9 mouse cellular contexts compared by ENCODE assay signal in the genomic region with DNA sequence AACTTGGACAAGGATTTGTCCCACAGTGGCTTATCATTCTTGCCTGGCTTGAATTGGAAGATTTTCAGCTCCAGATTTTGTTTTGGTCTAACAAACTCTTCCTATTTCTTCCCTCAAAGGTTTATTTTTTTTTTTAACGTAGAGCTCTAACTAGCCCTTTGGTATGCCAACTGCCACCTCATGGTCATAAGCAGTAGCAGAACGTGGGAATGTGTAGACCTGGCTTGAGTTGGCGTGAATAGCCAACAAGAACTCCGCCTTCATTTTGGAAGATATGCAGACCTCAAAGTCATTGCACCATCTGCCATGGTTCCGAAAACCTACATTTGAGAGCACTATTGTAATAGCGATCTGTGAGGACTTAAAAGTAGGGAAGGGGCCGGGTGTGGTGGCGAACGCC. TPM values are rescaled to one million over a fixed set of nuclear protein-coding genes. Genes with fewer than 3 reads are reported as not detected.
A peak's percentile ranks its signal among the peaks of the same experiment; 100 is the strongest.
DNase-seq lines count a peak whose midpoint lies in the region; ATAC-seq and TF ChIP-seq lines count a peak whose summit lies in the region.
"Had no signal": no experiment of that assay in that cellular context is flagged by ENCODE, and none has a peak within 500 bp of the region (broad histone marks: within the 10 kb centered on the region; RNA-seq: fewer than 3 reads in every experiment).

No protein-coding gene starts in this region.

- in situ Hi-C loops in CH12.LX (cut with MboI; ENCODE audit: low pct_ligation_motif_present, low pct_unique_long_range_greater_than_20kb, low sequenced_read_pairs): loop anchor here (10.0 kb wide), 1 partner anchor 57 kb away; the partner anchor contains the start of genes Anapc2 and Ssna1

- no peak; the same call in none of the 2 replicates for TF ChIP-seq RAD21 in CH12.LX (IDR thresholded peaks at IDR 0.05; ENCODE audit: low read depth, low read length)

- peak overlapping the region; percentile 86 for H3K9ac ChIP-seq in CH12.LX (ENCODE audit: insufficient read depth, low read depth)
- peak overlapping the region; percentile 78; the same call in 1 of the 2 replicates for H3K9ac ChIP-seq in forebrain, embryonic 15.5 days (replicated peaks)
- H3K9ac ChIP-seq in liver, embryonic 16.5 days (ENCODE audit: low read depth, low read length): peak overlapping the region; percentile 78

- TF ChIP-seq POLR2A in CH12.LX (IDR thresholded peaks at IDR 0.05; ENCODE audit: low read depth, low read length): no peak

- TF ChIP-seq CTCF in gastrocnemius, adult 2 months (IDR thresholded peaks at IDR 0.05): no peak
- peak in 1 of 2 experiments; percentile 47; a peak in 2 of 4 replicates for TF ChIP-seq CTCF in CH12.LX (conservative IDR thresholded peaks at IDR 0.05 in 1 of 2, IDR thresholded peaks at IDR 0.05 in 1 of 2; ENCODE audit: low read depth in 2 of 2, low read length in 2 of 2)

- ATAC-seq in forebrain, embryonic 15.5 days (replicated peaks): no peak
- no peak for ATAC-seq in liver, embryonic 16.5 days (ENCODE audit: low read depth)

- H3K4me1 ChIP-seq in CH12.LX (ENCODE audit: control insufficient read depth in 1 of 2, insufficient read depth in 2 of 2): peaks cover 14 to 39% of the 10 kb centered on the region in 2 experiments
- peaks cover 31% of the 10 kb centered on the region for H3K4me1 ChIP-seq in forebrain, embryonic 15.5 days
- peaks cover 16% of the 10 kb centered on the region for H3K4me1 ChIP-seq in liver, embryonic 16.5 days (ENCODE audit: control insufficient read depth, low read depth, low read length)

- 64% methylated on average over 9 of the region's 9 CpGs for WGBS in forebrain, embryonic 15.5 days
- WGBS in liver, embryonic 16.5 days (ENCODE audit: insufficient replicate concordance): 46% methylated on average over 9 of the region's 9 CpGs

- no peak for TF ChIP-seq EP300 in CH12.LX (IDR thresholded peaks at IDR 0.05; ENCODE audit: low read length)

- no peak overlapping the region for H3K27ac ChIP-seq in gastrocnemius, adult 2 months
- H3K27ac ChIP-seq in CH12.LX (ENCODE audit: insufficient read depth, low read depth): no peak overlapping the region
- no peak overlapping the region for H3K27ac ChIP-seq in forebrain, embryonic 15.5 days (replicated peaks)
- H3K27ac ChIP-seq in liver, embryonic 16.5 days (ENCODE audit: low read length): no peak overlapping the region

- intact Hi-C loops in gastrocnemius, adult 2 months (cut with DNase I): loop anchor here (5.0 kb wide), 3 partner anchors 59 to 139 kb away; partner anchors contain the start of genes Anapc2, Ssna1 and Tmem203

- H3K79me2 ChIP-seq in CH12.LX (replicated peaks; ENCODE audit: control insufficient read depth, extremely low read depth, insufficient read depth, poor library complexity, severe bottlenecking): peaks cover 20% of the 10 kb centered on the region

- DNase-seq in gastrocnemius, adult 2 months: no peak
- no peak for DNase-seq in gastrocnemius, postnatal 4 days (ENCODE audit: low spot score in 2 of 2)
- peak; percentile 41 for DNase-seq in CH12.LX (ENCODE audit: extremely low read depth)
- no peak for DNase-seq in cerebellum, adult 11 months
- DNase-seq in left cerebral cortex, adult 11 months (ENCODE audit: low spot score): no peak
- DNase-seq in layer of hippocampus, adult 8-10 months (ENCODE audit: low spot score in 2 of 2): no peak

- H3K4me2 ChIP-seq in CH12.LX (ENCODE audit: insufficient read depth, low read depth, poor library complexity, severe bottlenecking): peak overlapping the region; percentile 92
- H3K4me2 ChIP-seq in forebrain, embryonic 15.5 days (replicated peaks): peak overlapping the region; percentile 74
- peak overlapping the region; percentile 81 for H3K4me2 ChIP-seq in liver, embryonic 16.5 days (ENCODE audit: low read depth, low read length)

- peaks cover 4% of the 10 kb centered on the region for H3K27me3 ChIP-seq in CH12.LX (replicated peaks)
- H3K27me3 ChIP-seq in forebrain, embryonic 15.5 days: no peaks in the 10 kb centered on the region
- H3K27me3 ChIP-seq in liver, embryonic 16.5 days (ENCODE audit: control insufficient read depth, insufficient read depth, low read depth, low read length): no peaks in the 10 kb centered on the region

- dilution Hi-C loops in CH12.LX (cut with MboI; ENCODE audit: extremely low pct_ligation_motif_present, extremely low pct_unique_long_range_greater_than_20kb, low sequenced_read_pairs): no loop called here

- H3K4me3 ChIP-seq in gastrocnemius, adult 2 months: peak overlapping the region; percentile 91
- H3K4me3 ChIP-seq in CH12.LX (replicated peaks in 1 of 3; ENCODE audit: low read depth in 2 of 3, low read length in 2 of 3, poor library complexity in 1 of 3): peak overlapping the region; percentile 71 to 97 (median 73)
- peak overlapping the region; percentile 90 for H3K4me3 ChIP-seq in forebrain, embryonic 15.5 days
- peak overlapping the region; percentile 82 for H3K4me3 ChIP-seq in liver, embryonic 16.5 days (ENCODE audit: low read depth, low read length)

- peaks cover 17 to 31% of the 10 kb centered on the region in 2 experiments for H3K36me3 ChIP-seq in CH12.LX (replicated peaks in 1 of 2; ENCODE audit: control insufficient read depth in 1 of 2, insufficient read depth in 1 of 2, low read length in 1 of 2)
- H3K36me3 ChIP-seq in forebrain, embryonic 15.5 days: peaks cover 27% of the 10 kb centered on the region
- H3K36me3 ChIP-seq in liver, embryonic 16.5 days (ENCODE audit: control insufficient read depth, insufficient read depth): peaks cover 2% of the 10 kb centered on the region; the same call in 1 of the 2 replicates

- H3K9me3 ChIP-seq in CH12.LX (replicated peaks; ENCODE audit: low read length): no peaks in the 10 kb centered on the region
- no peaks in the 10 kb centered on the region for H3K9me3 ChIP-seq in forebrain, embryonic 15.5 days
- H3K9me3 ChIP-seq in liver, embryonic 16.5 days (replicated peaks; ENCODE audit: control insufficient read depth, low read length): no peaks in the 10 kb centered on the region

TF ChIP-seq in CH12.LX, 34 proteins besides CTCF, POLR2A, EP300 and RAD21 (continues in another document):
- no peak for TF ChIP-seq USF1 (IDR thresholded peaks at IDR 0.05; ENCODE audit: low read depth, low read length)
- no peak for TF ChIP-seq ELF1 (IDR thresholded peaks at IDR 0.05; ENCODE audit: low read depth, low read length)
- TF ChIP-seq MEF2A (IDR thresholded peaks at IDR 0.05; ENCODE audit: borderline replicate concordance, low read depth, low read length): no peak
- no peak for TF ChIP-seq NELFE (IDR thresholded peaks at IDR 0.05; ENCODE audit: low read depth, low read length)
- TF ChIP-seq GABPA (IDR thresholded peaks at IDR 0.05; ENCODE audit: insufficient replicate concordance, low read depth, low read length): no peak
- TF ChIP-seq NRF1 (IDR thresholded peaks at IDR 0.05; ENCODE audit: low read depth, low read length): no peak
- TF ChIP-seq JUND (conservative IDR thresholded peaks at IDR 0.05; ENCODE audit: low read depth, low read length): no peak
- peak; percentile 50; the same call in 1 of the 2 replicates for TF ChIP-seq RCOR1 (conservative IDR thresholded peaks at IDR 0.05; ENCODE audit: low read depth, low read length)
- TF ChIP-seq CHD1 (IDR thresholded peaks at IDR 0.05; ENCODE audit: low read depth, low read length): no peak

RNA-seq across cellular contexts. Expression of gene Man1b1, which starts 0.7 kb away (rescaled TPM):
- total RNA-seq in gastrocnemius, adult 2 months (2021): 10 to 100 TPM; 12.9 to 16.0 TPM
- total RNA-seq in gastrocnemius, postnatal 4 days (2021): 10 to 100 TPM; 36.5 to 40.2 TPM
- total RNA-seq in CH12.LX (2012; rRNA removed): 45.7 and 58.1 TPM in 2 replicates
- total RNA-seq in CH12.LX (2014; rRNA removed): 39.3 and 41.8 TPM in 2 replicates
- polyA plus RNA-seq in CH12.LX (2012; ENCODE audit: insufficient read length, low read depth): 68.8 and 69.3 TPM in 2 replicates
- polyA plus RNA-seq in forebrain, embryonic 15.5 days (2015; fragmentation: Nextera tagmentation; extraction: Ambion mirVana): 52.6 and 61.1 TPM in 2 replicates
- polyA plus RNA-seq in liver, embryonic 16.5 days (2015; fragmentation: Nextera tagmentation; extraction: Ambion mirVana): 15.3 and 17.2 TPM in 2 replicates
- total RNA-seq in layer of hippocampus, adult 8-10 months (2022): 10 to 100 TPM; 53.7 to 68.2 (median 59.6) TPM

RNA-seq across cellular contexts. Expression of gene Grin1, which starts 12.5 kb away (rescaled TPM):
- not detected for total RNA-seq in gastrocnemius, adult 2 months (2021)
- total RNA-seq in gastrocnemius, postnatal 4 days (2021): under 1 TPM; 0.17 to 0.26 TPM
- total RNA-seq in CH12.LX (2012; rRNA removed) (0.04 and 0.17 TPM in 2 replicates), CH12.LX (2014; rRNA removed) (0.08 and 0.36 TPM in 2 replicates)
- polyA plus RNA-seq in CH12.LX (2012; ENCODE audit: insufficient read length, low read depth): 0.06 TPM in 1 of 2 replicates, not detected in the other
- 19.1 and 21.5 TPM in 2 replicates for polyA plus RNA-seq in forebrain, embryonic 15.5 days (2015; fragmentation: Nextera tagmentation; extraction: Ambion mirVana)
- polyA plus RNA-seq in liver, embryonic 16.5 days (2015; fragmentation: Nextera tagmentation; extraction: Ambion mirVana): 0.02 TPM in 1 of 2 replicates, not detected in the other
- 100 to 1,000 TPM; 366 to 436 (median 415) TPM for total RNA-seq in layer of hippocampus, adult 8-10 months (2022)
- total RNA-seq: heart, postnatal 10 days had no signal

RNA-seq across cellular contexts. Expression of gene Dpp7, which starts 24.7 kb away (rescaled TPM):
- total RNA-seq in gastrocnemius, adult 2 months (2021): 10 to 100 TPM; 14.0 to 16.5 TPM
- 10 to 100 TPM in 1 of 2 experiments, 1 to 10 TPM in 1; 8.1 to 11.9 TPM for total RNA-seq in gastrocnemius, postnatal 4 days (2021)
- total RNA-seq in CH12.LX (2012; rRNA removed) (21.0 and 36.0 TPM in 2 replicates), CH12.LX (2014; rRNA removed) (16.2 and 19.4 TPM in 2 replicates)
- polyA plus RNA-seq in CH12.LX (2012; ENCODE audit: insufficient read length, low read depth): 20.9 and 22.7 TPM in 2 replicates
- 25.5 and 29.3 TPM in 2 replicates for polyA plus RNA-seq in forebrain, embryonic 15.5 days (2015; fragmentation: Nextera tagmentation; extraction: Ambion mirVana)
- polyA plus RNA-seq in liver, embryonic 16.5 days (2015; fragmentation: Nextera tagmentation; extraction: Ambion mirVana): 10.8 and 11.5 TPM in 2 replicates
- total RNA-seq in layer of hippocampus, adult 8-10 months (2022): 10 to 100 TPM; 38.9 to 52.9 (median 45.4) TPM

RNA-seq across cellular contexts. Expression of gene Uap1l1, which starts 34.0 kb away (rescaled TPM):
- total RNA-seq in gastrocnemius, adult 2 months (2021): 1 to 10 TPM; 4.3 to 5.4 TPM
- 10 to 100 TPM; 11.2 to 14.3 TPM for total RNA-seq in gastrocnemius, postnatal 4 days (2021)
- total RNA-seq in CH12.LX (2012; rRNA removed): 14.5 and 16.2 TPM in 2 replicates
- total RNA-seq in CH12.LX (2014; rRNA removed): 3.3 and 4.3 TPM in 2 replicates
- polyA plus RNA-seq in CH12.LX (2012; ENCODE audit: insufficient read length, low read depth): 27.6 and 30.8 TPM in 2 replicates
- polyA plus RNA-seq in forebrain, embryonic 15.5 days (2015; fragmentation: Nextera tagmentation; extraction: Ambion mirVana): 4.1 and 5.1 TPM in 2 replicates
- 12.6 and 14.0 TPM in 2 replicates for polyA plus RNA-seq in liver, embryonic 16.5 days (2015; fragmentation: Nextera tagmentation; extraction: Ambion mirVana)
- 10 to 100 TPM; 12.0 to 28.7 (median 20.3) TPM for total RNA-seq in layer of hippocampus, adult 8-10 months (2022)

RNA-seq across cellular contexts. Expression of gene Sapcd2, which starts 40.7 kb away (rescaled TPM):
- not detected for total RNA-seq in gastrocnemius, adult 2 months (2021)
- total RNA-seq in gastrocnemius, postnatal 4 days (2021): 1 to 10 TPM; 6.2 TPM
- 27.3 and 32.1 TPM in 2 replicates for total RNA-seq in CH12.LX (2012; rRNA removed)
- 21.9 and 22.5 TPM in 2 replicates for total RNA-seq in CH12.LX (2014; rRNA removed)
- 16.5 and 16.9 TPM in 2 replicates for polyA plus RNA-seq in CH12.LX (2012; ENCODE audit: insufficient read length, low read depth)
- polyA plus RNA-seq in forebrain, embryonic 15.5 days (2015; fragmentation: Nextera tagmentation; extraction: Ambion mirVana): 31.9 and 32.6 TPM in 2 replicates
- 14.7 and 16.2 TPM in 2 replicates for polyA plus RNA-seq in liver, embryonic 16.5 days (2015; fragmentation: Nextera tagmentation; extraction: Ambion mirVana)
- total RNA-seq in layer of hippocampus, adult 8-10 months (2022): 1 to 10 TPM; 2.4 to 4.6 (median 4.2) TPM

Comparison
In these comparisons a context has a peak if more than half of its experiments do, and no peak if none do; other contexts are left out.
1. RNA of gene Grin1, which starts 12.5 kb away (total RNA-seq): 366 to 436 TPM in layer of hippocampus, adult 8-10 months; 0.04 to 0.36 TPM in CH12.LX, 0.17 to 0.26 TPM in gastrocnemius, postnatal 4 days and not detected in gastrocnemius, adult 2 months; every median in the first group is over 100 times any median in the second.
2. Peak in every context shown above with its lines, with median percentiles within 50 percentile points of each other: H3K4me3 ChIP-seq, H3K4me2 ChIP-seq and H3K9ac ChIP-seq.